Mouse (Mus musculus): ENCODE data around the gene Tmem120b.
A peak's percentile ranks its signal among the peaks of the same experiment; 100 is the strongest.

The Tmem120b gene

DNA sequence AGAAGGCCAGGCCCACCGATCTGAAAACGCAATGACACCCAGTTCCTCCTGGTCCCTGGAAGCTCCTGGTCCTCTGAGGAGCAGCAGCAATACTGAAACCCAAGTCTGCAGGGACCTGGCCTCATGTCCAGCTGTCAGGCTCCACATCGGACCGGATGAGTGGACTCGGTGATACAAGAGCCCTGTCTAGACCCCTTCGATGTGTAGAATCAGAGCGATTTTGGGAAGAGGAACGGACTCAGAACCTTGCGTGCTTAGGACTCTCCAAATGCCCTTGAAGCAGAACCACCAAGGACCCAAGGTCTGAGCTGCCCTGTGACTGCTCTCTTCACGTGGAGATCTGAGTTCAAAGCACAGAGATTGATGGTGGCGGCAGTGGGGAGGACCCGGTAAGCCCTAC lies at the start of gene Tmem120b:
TSS of gene Tmem120b (plus strand) at position 301 of the 400 bp plus-strand sequence.
- no peak for DNase-seq

DNA sequence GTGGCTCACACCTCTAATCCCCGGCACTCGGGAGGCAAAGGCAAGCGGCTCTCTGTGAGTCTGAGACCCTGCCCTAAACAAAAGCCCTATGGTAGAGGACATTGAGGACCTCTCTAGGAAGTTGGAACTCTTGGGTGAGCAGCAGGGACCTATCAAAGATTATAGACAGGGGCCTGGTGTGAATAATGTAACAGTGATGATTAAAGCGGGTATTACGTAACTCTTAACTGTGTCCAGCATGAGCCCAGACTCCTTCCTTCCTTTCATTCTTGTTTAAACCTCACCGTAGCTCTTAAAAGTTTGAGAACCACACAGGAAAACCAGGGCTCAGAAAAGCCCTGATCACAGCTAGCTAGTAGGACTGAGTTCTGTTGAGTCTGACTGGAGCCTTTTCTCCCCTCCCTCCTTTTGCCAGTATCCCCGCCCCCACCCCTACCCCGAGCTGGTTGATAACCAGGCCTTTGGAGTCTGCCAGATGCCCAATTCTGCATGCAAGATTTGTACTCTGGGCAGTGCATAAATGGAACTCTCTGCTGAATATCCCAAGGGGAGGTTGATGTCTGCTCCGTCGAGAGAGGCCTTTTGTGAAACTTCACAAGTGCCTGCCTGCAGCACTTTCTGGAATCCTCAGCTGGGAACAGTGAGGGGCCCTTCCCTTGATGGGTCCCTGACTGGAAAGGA lies 48.7 kb upstream of the Tmem120b start:
- no peak for DNase-seq

DNA sequence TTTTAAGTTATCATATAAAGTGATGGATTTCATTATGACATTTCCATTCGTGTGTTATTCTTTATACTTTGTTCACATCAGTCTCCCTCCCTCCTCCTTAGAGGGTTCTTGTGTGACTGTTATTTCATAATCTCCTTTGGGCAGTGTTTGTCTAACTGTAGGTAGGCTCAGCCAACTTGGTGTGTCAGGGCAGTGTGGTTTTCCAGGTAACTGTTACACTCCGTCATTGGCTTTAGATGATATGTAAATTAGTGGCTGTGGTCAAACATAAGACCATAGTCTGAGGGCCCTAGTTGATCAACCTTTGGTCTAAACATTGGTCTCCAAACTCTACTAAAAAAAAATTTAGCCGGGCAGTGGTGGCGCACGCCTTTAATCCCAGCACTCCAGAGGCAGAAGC lies 47.8 kb upstream of the Tmem120b start:
- no peak for DNase-seq

DNA sequence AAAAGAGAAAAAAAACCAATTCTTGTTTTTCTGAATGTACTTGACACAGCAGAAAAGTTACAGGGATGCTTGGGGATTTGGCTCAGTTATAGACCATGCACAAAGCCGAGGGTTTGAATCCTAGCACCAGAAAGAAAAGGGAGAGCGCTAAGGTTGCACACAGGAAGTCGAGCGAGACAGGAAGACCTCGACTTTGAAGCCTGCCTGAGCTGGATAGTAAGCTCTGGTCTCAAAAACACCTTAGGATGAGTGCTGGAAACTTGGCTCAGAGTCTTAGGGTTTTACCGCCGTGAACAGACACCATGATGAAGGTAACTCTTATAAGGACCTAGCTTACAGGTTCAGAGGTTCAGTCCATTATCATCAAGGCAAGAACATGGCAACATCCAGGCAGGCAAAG lies 46.8 kb upstream of the Tmem120b start:
- DNase-seq = no peak

DNA sequence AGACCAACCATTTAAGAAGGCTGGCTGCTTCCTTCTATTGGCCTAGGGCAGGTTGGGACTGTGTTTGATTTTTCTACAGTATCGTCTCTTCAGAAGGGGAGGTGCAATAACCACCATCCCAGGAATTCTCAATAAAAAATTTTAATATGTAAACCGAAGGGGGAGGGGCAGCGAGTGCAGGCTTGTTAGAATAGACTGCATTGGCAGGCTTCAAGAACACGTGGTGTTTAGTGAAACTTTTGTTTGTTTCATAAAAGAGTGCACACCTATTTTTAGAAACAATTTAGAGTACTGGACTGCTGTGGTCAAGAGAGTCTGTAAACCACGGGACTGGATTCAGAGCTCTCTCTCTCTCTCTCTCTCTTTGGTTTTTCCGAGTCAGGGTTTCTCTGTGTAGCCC lies 45.2 kb upstream of the Tmem120b start:
- DNase-seq = no peak

DNA sequence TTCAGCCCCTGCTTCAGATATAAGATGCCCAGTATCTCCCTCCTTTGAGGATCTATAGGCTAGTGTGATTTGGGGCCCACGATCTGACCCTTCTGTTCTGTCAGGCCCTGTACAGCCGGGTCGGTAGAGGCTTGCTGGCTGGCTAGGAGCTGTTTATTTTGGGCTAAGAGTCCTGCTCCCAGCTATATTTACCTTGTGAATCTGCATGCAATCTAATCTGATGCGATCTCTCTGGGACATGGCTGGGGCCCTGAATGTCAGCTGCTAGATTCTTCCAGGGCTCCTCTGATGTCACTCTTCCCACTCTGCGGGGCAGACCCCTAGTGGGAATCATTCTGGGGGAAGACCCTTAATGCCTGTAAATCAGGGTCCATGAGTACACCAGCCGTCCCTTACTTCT lies 43.9 kb upstream of the Tmem120b start:
- DNase-seq = no peak

DNA sequence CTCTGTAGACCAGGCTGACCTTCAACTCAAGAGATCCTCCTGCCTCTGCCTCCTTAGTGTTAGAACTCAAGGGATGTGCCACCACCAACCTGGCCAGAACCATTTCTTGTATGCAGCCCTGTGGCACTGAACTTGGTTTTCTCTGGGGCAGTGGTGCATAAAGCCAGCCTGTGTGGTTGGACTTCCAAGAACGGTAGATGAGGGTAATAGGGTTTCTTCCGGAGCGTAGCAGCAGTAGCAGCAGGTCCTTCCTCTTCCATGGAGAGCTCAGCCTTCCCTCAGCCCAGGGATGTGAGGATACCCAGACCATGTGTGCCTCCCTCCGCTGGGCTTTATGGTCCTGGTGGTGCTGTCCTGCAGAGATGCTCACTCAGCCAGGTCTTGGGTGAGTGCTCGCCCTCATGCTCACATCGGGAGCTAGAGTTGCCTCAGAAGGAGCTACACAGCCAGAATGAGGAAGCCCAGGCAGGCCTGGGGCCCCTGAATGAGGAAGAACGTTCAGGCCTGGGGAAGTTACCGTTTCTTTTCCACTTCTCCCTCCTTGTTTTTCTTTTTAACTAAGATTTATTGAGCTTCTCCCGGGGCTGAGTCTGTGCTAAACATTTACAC lies 43.1 kb upstream of the Tmem120b start:
- DNase-seq = peak; percentile 56

DNA sequence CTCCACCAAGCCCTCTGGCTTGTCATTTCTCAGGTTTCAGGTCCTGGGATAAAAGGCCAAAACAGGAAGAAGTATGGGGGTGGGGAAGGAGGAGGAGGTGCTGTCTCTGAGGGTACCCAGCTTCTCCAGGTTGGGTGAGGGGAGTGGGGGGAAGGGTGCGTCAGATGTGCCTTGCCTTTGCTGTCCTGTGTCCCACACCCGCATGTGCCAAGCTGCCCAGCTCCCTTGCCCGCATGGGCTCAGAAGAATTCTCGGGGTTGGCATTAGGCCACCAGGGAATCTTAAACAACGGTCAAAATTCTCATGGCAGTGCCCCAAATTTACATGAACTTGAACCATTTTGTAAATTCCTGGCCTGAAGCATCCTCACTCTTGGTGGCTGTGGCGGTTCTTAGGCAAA lies 41.8 kb upstream of the Tmem120b start:
- DNase-seq = no peak

DNA sequence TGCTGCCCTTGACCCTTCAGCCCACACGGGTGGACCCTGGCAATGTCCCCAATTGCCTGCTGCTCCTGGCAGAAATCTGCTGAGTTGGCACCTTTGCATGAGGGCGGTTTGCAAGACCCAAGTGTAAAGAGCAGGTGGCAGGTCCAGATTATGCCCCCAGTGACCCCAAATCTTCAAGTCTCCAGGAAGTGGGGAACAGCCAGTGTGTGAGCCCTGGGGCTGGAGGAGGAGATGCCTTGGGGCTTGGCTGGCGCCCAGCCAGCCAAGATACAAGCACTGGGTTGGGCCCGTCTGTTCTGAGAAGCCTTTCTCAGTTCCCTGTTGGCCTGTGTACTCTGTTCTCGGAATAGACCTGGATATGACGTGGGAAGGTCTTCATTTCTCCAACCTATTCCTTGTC lies 40.8 kb upstream of the Tmem120b start:
- peak; percentile 66 for DNase-seq

DNA sequence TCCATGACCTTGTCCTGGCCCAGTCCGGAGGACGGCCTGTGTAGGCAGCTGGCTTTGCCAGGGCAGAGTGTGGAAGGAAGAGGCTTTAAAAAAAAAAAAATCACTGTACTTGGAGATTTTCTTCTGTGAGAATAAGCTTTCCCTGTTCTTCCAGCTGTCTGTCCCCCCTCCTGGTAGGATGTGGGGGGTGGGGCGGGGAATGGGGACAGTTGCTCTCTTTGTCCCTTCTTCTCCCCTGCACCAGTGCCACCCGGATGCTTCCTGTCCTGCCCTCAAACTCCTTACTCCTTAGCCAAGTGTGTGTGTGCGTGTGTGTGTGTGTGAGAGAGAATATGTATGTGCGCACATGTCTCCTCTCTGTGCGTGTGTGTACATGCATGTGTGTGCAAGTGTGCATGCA lies 38.5 kb upstream of the Tmem120b start:
- no peak for DNase-seq

DNA sequence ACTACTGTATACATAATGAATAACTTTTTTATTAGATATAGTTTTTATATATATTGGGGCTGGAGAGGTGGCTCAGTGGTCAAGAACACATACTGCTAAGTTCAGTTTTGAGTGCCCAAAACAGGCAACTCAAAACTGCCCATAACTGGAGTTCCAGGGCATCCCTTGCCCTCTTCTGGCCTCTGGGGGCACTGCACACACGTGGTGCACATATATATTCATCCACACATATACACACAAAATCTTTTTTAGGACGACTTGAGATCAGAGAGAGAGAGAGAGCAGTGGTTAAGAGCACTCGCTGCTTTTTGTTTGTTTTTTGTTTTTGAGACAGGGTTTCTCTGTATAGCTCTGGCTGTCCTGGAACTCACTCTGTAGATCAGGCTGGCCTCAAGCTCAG lies 36.9 kb upstream of the Tmem120b start:
- DNase-seq = no peak

DNA sequence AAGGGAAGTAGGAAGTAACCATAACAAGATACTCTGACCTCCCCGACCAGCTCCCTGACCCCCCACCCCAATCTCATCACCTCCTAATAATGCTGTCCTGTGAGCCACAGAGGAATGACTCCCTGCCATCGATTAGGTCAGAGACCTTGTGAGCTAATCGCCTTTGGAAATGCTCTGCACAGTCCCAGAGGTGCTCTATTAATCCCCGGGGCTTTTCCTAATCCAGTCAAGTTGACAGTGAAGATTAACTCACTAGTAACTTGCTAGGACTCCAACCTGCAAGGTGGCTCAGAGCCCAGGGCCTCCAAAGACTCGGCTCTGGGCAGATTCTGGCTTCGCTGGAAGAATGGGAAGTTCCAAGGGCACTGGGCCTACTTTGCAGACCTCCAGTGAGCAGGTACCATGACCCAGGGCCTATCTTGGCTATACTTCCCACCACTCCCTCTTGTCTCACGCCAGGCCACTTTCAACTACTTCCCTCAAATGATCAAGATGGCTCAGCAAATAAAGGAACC lies 34.5 kb upstream of the Tmem120b start:
- DNase-seq = no peak

DNA sequence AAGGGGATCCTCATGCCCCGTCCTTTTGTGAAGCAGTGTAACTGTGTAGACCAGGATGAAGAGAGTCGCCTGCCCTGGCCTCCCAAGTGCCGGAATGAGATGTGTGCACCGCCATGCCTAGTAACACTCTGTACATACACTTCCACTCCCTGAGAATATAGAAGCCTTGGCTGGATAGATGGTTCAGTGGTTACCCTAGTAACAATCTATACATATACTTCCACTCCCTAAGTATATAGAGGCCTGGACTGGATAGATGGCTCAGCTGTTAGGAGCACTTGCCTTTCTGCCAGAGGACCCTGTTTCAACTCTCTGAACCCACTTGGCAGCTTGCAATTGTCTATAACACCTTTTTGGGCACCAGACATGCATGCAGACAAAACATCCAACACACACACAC lies 33.1 kb upstream of the Tmem120b start:
- DNase-seq = no peak

DNA sequence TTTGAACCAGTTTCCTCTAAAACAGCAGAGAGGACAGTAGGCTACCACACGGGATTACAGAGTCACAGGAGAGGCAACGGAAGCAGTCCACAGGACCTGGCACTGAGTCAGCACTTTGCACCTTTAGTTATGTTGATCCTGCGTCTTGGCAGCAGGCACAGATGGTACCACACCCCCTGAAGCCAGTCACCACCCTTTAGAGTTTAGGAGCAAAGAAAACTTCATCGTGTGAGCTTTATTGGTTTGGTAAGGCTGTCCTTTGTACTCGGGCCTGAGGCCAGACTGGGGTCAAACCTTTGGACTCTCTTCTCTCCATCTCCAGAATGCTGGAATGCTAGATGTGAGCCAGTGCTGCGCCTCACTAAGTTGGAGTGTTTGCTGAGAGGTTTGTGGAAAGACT lies 32.7 kb upstream of the Tmem120b start:
- no peak for DNase-seq

DNA sequence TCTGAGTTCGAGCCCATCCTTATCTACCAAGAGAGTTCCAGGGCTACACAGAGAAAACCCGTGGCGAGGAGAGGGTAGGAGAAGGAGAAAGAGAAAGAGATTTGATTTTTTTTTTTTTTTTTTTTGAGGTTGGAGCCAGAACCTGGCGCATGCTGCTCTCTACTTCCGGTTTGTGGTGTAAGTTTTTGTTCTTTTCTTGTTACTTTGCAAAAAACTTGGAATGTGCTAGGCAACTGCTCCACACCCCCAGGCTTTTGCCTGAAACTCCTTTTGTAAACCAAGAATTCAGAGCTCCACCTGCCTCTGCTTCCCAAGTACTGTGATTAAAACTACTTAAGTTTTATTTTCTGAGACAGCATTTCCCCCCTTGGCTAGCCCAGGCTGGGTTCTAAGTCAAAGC lies 30.1 kb upstream of the Tmem120b start:
- no peak for DNase-seq

DNA sequence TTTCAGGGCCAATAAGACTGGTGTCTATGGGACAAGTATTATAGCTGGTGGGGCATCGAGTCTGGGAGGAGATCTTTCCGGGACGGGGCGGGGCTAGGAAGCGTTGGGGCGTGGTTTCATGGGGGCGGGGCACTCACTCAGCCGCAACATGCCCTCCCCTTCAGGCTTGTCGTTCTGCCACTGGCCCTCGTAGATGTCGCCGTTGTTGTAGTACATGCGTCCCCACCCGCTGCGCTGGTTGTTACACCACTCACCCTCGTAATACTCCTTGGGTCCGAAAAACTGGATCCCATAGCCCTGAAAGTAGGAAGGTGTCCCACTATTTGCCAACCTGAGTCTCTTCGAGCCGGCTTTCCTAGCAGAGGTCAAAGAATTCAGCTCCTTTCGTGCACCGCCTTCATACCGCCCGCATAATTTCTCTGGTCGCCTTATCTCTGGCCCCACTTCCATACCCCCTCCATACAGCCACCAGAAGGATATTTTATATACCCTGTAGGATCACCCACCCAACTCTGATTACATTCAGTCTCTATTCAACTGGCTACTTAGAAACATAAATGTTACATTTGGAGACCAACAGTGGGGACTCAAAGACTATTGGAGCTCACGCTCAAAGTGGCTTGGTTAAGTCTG lies 29.0 kb upstream of the Tmem120b start:
- peak; percentile 54 for DNase-seq

DNA sequence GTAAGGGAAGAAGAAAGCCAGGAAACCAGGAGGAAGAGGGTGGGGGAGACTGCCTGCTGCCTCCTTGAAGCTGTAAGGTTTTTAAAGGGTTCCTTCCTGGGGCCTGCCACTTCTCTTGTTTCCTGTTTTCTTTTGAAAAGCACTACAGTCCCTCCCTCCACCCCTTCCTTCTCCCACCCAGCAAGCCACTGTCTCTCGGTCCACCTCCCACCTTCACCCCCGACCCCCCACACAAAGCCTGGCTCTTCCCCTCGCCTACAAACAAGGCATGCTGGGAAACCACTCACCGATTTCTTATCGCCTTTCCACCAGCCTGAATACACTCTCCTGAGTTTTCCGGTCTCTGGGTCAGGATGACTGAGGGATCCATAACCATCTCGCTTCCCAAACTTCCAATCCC lies 27.4 kb upstream of the Tmem120b start:
- DNase-seq = no peak

DNA sequence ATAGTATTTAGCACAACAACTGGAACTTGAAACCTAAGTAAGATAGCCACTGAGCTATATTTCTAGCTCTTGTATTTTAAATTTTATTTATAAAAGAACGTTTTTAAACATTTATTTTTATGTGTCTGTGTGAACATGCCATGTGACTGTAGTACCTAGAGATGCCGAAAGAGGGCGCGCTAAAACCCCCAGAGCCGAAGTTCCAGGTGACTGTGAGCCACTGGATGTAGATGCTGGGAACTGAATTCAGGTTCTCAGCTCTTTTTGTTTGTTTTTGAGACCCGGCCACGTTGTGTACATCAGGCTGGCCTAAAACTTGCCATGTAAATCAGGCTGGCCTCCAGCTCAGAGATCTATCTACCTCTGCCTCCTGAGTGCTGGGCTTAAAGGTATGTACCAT lies 24.4 kb upstream of the Tmem120b start:
- DNase-seq = no peak

DNA sequence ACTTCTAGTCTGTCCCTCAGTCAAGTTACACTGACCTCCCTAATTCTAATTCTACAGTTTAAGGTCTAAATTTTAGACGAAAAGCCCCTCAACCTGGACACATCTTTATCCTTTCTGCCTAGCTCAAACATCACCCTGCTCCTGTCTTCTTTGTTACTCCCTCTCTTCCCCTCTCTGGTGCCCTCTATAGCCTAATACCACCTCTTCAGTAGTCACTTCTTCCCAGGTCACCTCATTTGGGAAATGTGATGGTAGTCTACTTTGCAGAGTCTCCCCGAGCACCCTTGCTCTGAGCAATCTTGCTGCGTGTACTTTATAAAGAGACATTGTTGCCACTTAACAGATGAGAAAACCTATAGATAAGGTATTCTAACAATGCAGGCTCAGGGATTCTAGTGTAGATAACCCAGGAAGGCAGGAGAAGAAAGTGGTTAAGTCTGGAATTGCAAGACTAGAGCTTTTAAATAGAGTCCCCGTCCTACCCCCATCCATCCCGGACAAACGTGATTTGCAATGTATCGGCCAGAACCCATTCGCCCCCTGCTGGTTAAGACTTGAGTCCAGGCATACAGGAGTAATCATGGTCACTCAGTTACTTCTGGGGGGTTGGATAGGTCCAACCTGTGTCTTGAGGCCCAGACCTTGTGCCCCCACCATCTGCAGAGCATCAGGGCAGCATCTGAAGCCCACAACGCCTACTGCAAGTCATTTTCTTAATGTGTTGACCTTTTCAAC lies 22.5 kb upstream of the Tmem120b start:
- no peak for DNase-seq

DNA sequence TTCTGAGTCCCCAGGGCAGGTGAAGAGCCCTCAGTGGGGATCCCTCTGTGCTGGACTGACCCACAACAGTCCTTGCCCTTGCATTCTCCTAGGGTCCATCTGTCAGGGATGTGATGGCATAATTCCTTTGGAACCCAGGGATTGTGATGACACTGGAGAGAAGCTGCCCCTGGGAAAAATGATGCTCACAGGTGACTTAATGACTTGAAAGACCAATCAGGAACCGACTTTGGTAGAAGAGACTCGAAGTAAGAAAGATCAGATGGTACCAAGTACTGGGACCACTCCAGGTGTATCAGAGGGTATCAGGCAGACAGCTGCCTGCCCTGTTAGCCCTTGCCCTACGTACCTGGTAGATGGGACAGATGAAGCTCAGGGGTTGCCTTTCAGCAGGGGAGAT lies 21.3 kb upstream of the Tmem120b start, which contains the start of gene Morn3:
TSS of gene Morn3 (minus strand) at position 101 of the 400 bp plus-strand sequence.
- no peak for DNase-seq

DNA sequence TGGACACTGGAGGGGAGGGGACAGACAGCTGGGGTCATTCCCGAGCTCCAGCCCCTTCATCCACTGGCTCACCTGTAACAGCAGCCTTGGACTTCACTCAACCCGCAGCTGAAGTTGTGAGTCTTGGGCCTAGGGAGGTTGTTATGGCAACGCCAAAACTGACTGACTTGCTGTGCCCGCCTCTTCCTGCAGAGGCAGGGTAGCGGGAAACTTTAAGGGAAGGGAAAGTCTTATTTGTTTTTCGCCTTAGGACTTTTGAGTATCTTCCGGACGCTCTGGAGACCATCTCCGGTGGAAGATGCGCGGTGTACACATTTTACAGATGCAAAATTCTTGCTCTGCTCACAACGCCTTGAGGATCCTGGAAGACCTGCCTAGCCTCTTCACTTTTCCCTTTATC lies 18.9 kb upstream of the Tmem120b start:
- no peak for DNase-seq

DNA sequence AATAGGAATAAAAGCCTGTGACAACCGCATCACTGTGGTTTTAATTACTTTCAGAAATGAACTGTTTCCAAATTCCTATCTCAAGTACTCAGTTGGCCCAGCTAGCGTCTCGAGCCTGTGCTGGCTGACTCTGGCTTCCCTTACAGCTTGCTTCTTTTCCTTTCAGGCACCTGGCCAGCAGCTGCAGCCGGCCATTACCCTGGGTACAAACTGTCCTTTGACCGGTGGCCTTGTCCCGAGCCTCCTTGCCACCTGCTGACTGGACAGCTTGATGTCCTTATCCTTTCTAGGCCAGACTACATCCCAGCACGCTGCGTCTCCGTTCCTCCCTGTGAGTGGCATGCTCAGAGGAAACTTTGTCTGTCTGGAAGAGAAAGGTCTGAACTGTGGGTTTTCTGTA lies 17.3 kb upstream of the Tmem120b start:
- DNase-seq = no peak

DNA sequence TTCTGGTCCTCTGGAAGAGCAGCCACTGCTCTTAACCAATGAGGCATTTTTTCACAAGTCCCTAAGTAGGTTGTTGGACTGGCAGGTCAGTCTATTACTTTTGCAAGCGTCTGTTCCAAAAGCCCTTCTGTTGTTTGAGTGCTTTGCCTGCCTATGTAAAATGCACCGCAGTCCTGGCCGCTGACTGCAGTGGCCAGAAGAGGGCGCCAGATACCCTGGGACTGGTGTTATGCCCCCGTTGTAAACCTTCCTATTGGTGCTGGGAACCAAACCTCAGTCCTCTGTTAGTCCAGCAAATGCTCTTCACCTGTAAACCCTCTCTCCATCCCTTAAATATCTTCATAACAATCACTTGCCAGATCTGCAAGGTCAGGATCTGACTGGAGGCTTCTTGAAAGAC lies 16.5 kb upstream of the Tmem120b start:
- no peak for DNase-seq

Data from layer of hippocampus, adult 9-11 months (tissue).